Mouse (Mus musculus) cerebellum, adult 11 months (tissue): ENCODE results near the gene Olfr485.
"Not testable (repeated sequence)": the region's sequence is repeated elsewhere in the genome, so short reads cannot be mapped to it uniquely, and the experiment has no call there.

Experiments
- DNase-seq: peaks from one replicate; pipeline ENCODE4 v3.0.0; 2022

The Olfr485 gene

GRCm38 (mm10) chr7:108159771-108160170, at the start of gene Olfr485:
TSS of gene Olfr485 (minus strand) at chr7:108159871.
- no peak for DNase-seq

GRCm38 (mm10) chr7:108196938-108197337, 37.3 kb upstream of the Olfr485 start:
- DNase-seq, result no peak

DNA sequence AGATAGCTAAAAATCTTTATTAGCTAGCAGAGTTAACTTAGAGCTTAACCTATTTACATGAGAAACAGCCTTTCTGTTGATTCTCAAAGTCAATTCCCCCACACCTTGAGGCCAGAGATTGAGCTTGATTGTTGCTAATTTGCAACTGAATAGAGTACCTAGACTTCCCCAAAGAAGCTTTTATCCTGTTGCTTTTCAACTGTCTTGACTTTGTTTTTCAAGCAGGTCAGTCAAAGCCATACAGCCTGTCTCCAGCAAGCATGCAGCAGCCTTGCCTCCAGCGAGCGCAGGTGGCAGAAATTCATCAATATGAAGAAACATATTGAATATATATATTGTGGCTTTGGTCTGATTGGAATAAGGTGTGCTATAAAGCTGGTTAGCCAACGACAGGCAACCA, 36.7 kb upstream of the Olfr485 start:
- not testable (repeated sequence) for DNase-seq

- not testable (repeated sequence) for DNase-seq
Observed at GRCm38 (mm10) chr7:108192714-108193113, 33.0 kb upstream of the Olfr485 start.

GRCm38 (mm10) chr7:108191196-108191595, 31.5 kb upstream of the Olfr485 start:
- DNase-seq, result not testable (repeated sequence)

DNA sequence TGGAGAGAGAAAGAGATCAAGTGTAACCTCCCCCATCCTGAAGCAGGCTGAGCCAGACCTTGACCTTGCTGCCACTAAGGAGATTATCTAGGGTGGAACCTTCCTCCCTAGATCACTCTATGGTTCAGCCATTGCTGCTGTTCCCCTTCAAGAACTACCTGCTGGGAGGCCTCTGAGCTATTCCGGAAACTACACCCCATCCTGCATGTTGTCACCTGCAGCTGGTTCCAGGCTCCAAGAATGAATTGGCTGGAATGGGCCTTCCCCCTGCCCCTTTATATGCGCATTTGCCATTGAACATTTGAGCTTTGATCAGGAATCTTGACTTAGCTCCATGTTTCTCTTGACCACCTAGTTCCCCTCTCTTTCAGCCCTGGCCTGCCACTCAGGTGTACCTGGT, 25.6 kb upstream of the Olfr485 start:
- not testable (repeated sequence) for DNase-seq

DNA sequence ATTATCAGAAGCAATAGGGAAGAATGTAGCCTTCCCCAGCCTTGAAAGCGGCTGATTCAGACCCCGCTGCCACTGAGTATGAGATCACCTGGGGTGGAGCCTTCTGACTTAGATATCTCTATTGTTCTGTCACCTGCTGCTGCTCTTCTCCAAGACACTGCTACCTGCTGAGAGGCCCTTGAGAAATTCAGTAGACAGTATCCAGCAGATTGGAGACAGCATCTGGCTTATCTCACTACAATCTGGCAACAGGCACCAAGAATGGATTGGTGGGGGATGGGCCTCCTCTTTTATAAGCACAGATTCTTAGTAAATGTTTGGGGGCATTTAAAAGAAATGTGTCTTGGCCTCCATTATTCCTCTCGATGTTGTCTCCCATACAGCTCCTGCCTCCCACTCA, 24.7 kb upstream of the Olfr485 start:
- DNase-seq, result not testable (repeated sequence)

DNA sequence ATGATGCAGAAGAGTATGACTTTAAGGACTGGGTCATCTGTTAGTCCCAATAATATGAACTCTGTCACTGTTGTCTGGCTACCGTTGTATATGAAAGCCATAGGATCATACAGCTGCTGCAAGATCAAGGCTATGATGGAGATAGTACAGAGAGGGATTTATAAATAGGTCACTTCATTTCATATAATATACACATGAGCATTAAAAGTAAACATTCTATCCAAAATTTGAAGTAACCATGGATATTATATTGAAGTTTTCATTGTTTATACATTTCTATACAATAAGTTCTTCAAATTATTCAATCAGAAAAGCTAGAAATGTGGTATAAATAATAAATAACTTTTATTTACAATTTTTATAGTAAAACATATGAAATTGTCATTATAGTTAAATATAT, 13.0 kb upstream of the Olfr485 start, which contains the start of gene Olfr486:
Gene Olfr486, minus strand, starts transcription at position 101 of the 400 bp plus-strand sequence.
- not testable (repeated sequence) for DNase-seq

DNA sequence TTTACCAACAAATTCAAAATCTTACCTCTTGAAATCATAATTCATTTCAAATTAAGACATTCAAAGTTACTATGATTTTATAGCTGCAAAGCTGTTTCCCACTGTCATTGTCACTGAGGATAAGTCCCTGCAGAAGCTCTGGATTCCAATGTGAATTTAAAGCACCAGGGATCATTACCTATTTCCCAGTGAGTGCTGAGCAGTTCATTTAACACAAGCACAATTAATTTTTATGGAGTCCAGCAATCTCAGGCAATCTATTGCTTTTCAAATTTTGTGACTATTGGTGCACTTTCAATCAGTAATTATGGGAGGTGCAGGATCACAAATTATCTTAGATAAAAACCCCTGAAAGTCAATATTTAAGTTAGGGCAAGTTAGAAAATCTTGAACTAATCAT, 32.3 kb downstream of the Olfr485 start, which contains the start of gene Olfr484:
Gene Olfr484, minus strand, starts transcription at position 101 of the 400 bp plus-strand sequence.
- no peak for DNase-seq

DNA sequence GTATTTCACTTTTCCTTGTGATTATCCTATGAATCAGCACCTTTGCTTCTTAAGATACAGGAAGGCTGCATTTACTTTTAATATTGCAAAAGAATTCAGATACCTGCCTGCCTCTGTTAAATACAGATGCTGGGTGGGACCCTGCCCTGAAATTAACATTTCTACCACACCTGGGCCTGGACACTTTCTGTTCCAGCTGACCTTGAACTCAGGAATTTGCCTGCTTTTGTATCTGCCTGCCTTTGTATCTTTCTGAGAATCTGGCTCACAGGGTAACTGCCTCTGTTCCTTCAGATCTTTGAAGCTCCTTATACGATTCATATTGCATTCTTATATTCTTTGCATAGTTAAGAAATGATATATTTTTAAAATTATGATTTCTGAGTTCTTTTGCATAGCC, 38.3 kb downstream of the Olfr485 start:
- DNase-seq, result no peak

GRCm38 (mm10) chr7:108120681-108121080, 39.0 kb downstream of the Olfr485 start:
- no peak for DNase-seq
